Comparison of ENCODE assay signal across 8 mouse cellular contexts in genomic region chr2:76115696-76116095, GRCm38 (mm10).
A peak's percentile ranks its signal among the peaks of the same experiment; 100 is the strongest.
DNase-seq lines count a peak whose midpoint lies in the region; ATAC-seq and TF ChIP-seq lines count a peak whose summit lies in the region.
"Had no signal": no experiment of that assay in that cellular context is flagged by ENCODE, and none has a peak within 500 bp of the region (broad histone marks: within the 10 kb centered on the region; RNA-seq: fewer than 3 reads in every experiment).

No protein-coding gene starts in this region.

- H3K4me2 ChIP-seq in hindbrain, embryonic 14.5 days (replicated peaks): no peak overlapping the region
- H3K4me2 ChIP-seq in hindbrain, embryonic 16.5 days (ENCODE audit: low read length): no peak overlapping the region
- H3K4me2 ChIP-seq: liver, embryonic 15.5 days had no signal

- no peak for ATAC-seq in hindbrain, embryonic 14.5 days (ENCODE audit: low FRiP score)
- no peak for ATAC-seq in hindbrain, embryonic 16.5 days
- no peak for ATAC-seq in G1E (ENCODE audit: extremely low read depth, insufficient number of reproducible peaks, low FRiP score, poor library complexity, severe bottlenecking)

- 16% methylated on average over 1 of the region's 1 CpGs for WGBS in hindbrain, embryonic 14.5 days
- WGBS in hindbrain, embryonic 16.5 days: 14% methylated on average over 1 of the region's 1 CpGs

- DNase-seq in hindbrain, embryonic 14.5 days (ENCODE audit: low spot score): peak; percentile 91
- DNase-seq in A20 (ENCODE audit: low read depth, low spot score) (peak; percentile 55), G1E (ENCODE audit: low spot score) (no peak)
- peak; percentile 77 for DNase-seq in embryo, embryonic 11 days
- peak; percentile 55 to 85 for DNase-seq in layer of hippocampus, postnatal 25 days (ENCODE audit: extremely low spot score in 1 of 2, low spot score in 1 of 2)
- DNase-seq in retina, adult 2 months (ENCODE audit: low read depth, low spot score): peak; percentile 37

- no peaks in the 10 kb centered on the region for H3K36me3 ChIP-seq in hindbrain, embryonic 14.5 days (replicated peaks; ENCODE audit: control insufficient read depth, insufficient read depth)
- no peaks in the 10 kb centered on the region for H3K36me3 ChIP-seq in hindbrain, embryonic 16.5 days (ENCODE audit: control insufficient read depth, insufficient read depth, low read length)
- no peaks in the 10 kb centered on the region for H3K36me3 ChIP-seq in G1E (replicated peaks)
- H3K36me3 ChIP-seq: liver, embryonic 15.5 days had no signal

- H3K9ac ChIP-seq in hindbrain, embryonic 14.5 days: no peak overlapping the region
- no peak overlapping the region for H3K9ac ChIP-seq in hindbrain, embryonic 16.5 days (ENCODE audit: low read depth, low read length)
- H3K9ac ChIP-seq: liver, embryonic 15.5 days had no signal

- TF ChIP-seq CTCF in G1E (IDR thresholded peaks at IDR 0.05; ENCODE audit: low read depth, low read length): peak; percentile 61

- H3K4me3 ChIP-seq in hindbrain, embryonic 14.5 days (replicated peaks; ENCODE audit: low read length): no peak overlapping the region
- H3K4me3 ChIP-seq in hindbrain, embryonic 16.5 days (ENCODE audit: low read length): no peak overlapping the region
- no peak overlapping the region for H3K4me3 ChIP-seq in G1E (ENCODE audit: low read depth, low read length)
- H3K4me3 ChIP-seq: liver, embryonic 15.5 days had no signal

- no peaks in the 10 kb centered on the region for H3K4me1 ChIP-seq in hindbrain, embryonic 14.5 days (replicated peaks; ENCODE audit: control insufficient read depth, insufficient read depth, low read length)
- no peaks in the 10 kb centered on the region for H3K4me1 ChIP-seq in hindbrain, embryonic 16.5 days (ENCODE audit: control insufficient read depth, insufficient read depth, low read depth, low read length)
- H3K4me1 ChIP-seq in G1E (ENCODE audit: insufficient read depth, low read depth, low read length): peaks cover 4% of the 10 kb centered on the region; the same call in 1 of the 2 replicates
- H3K4me1 ChIP-seq: liver, embryonic 15.5 days had no signal

- H3K27me3 ChIP-seq in hindbrain, embryonic 14.5 days (ENCODE audit: control insufficient read depth, insufficient read depth, low read length): no peaks in the 10 kb centered on the region
- no peaks in the 10 kb centered on the region for H3K27me3 ChIP-seq in hindbrain, embryonic 16.5 days (replicated peaks; ENCODE audit: control insufficient read depth, insufficient read depth, low read length)
- peaks cover 8% of the 10 kb centered on the region; the same call in 1 of the 2 replicates for H3K27me3 ChIP-seq in G1E (ENCODE audit: insufficient read depth, low read length)
- H3K27me3 ChIP-seq: liver, embryonic 15.5 days had no signal

- H3K27ac ChIP-seq in hindbrain, embryonic 14.5 days: no peak overlapping the region
- no peak overlapping the region for H3K27ac ChIP-seq in hindbrain, embryonic 16.5 days (ENCODE audit: low read depth, low read length)
- H3K27ac ChIP-seq: liver, embryonic 15.5 days had no signal

- H3K9me3 ChIP-seq in hindbrain, embryonic 14.5 days (ENCODE audit: control insufficient read depth, low read length): no peaks in the 10 kb centered on the region
- no peaks in the 10 kb centered on the region for H3K9me3 ChIP-seq in hindbrain, embryonic 16.5 days (ENCODE audit: control insufficient read depth, low read length)
- no peaks in the 10 kb centered on the region for H3K9me3 ChIP-seq in G1E (replicated peaks)
- H3K9me3 ChIP-seq: liver, embryonic 15.5 days had no signal
